Comparison of ENCODE assay signal across 10 mouse cellular contexts in the genomic region with DNA sequence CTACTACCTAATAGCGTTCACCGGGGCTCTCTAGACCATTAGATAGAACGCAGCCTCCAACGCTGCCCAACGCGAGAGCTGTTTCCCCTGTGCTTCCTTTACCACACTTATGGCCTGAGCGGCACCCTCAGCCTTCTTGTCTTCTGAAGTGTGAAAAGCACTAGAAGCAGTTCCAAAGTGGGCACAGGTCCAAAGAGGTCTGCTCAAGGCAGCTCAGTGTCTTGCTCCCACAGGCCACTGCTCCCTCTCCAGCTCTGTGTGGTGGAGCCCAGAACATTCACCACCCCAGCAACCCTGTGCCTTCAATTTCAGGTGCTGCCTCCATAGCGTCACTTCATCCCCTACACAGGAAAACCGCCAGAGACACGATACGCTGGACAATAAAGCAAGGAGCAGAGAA.
DNase-seq lines count a peak whose midpoint lies in the region; ATAC-seq and TF ChIP-seq lines count a peak whose summit lies in the region.
"Had no signal": no experiment of that assay in that cellular context is flagged by ENCODE, and none has a peak within 500 bp of the region (broad histone marks: within the 10 kb centered on the region; RNA-seq: fewer than 3 reads in every experiment).

No protein-coding gene starts in this region.

- H3K9ac ChIP-seq in lung, postnatal 0 days (replicated peaks; ENCODE audit: low read depth) = no peak overlapping the region
- H3K9ac ChIP-seq: heart, embryonic 15.5 days had no signal

- WGBS in lung, postnatal 0 days = 74% methylated on average over 11 of the region's 11 CpGs

- no peak for TF ChIP-seq EP300 in lung, postnatal 0 days (IDR thresholded peaks at IDR 0.05)

- DNase-seq in adrenal gland, postnatal 10 days = peak; percentile 7
- no peak for DNase-seq in adrenal gland, postnatal 25 days
- DNase-seq in heart, postnatal 10 days = peak; percentile 7 to 19
- no peak for DNase-seq in heart, adult 9 months (ENCODE audit: low spot score in 2 of 2)
- peak; percentile 26 for DNase-seq in lung, postnatal 0 days (ENCODE audit: low spot score)
- DNase-seq in lung, postnatal 25 days (ENCODE audit: low spot score) = no peak
- peak; percentile 11 for DNase-seq in kidney, adult 9 months
- DNase-seq in thymus, postnatal 36 days = no peak
- DNase-seq: embryo, embryonic 11 days had no signal

- intact Hi-C loops in heart, postnatal 10 days (cut with DNase I) = no loop called here

- H3K4me3 ChIP-seq in lung, postnatal 0 days (ENCODE audit: low read depth, low read length) = no peak overlapping the region
- H3K4me3 ChIP-seq: heart, embryonic 15.5 days had no signal

- 0 out of 2 replicates have a peak, but pooled peaks cover 6% of the 10 kb centered on the region for H3K36me3 ChIP-seq in lung, postnatal 0 days (ENCODE audit: insufficient read depth, low read length)
- H3K36me3 ChIP-seq: heart, embryonic 15.5 days had no signal

- no peak overlapping the region for H3K4me2 ChIP-seq in lung, postnatal 0 days (replicated peaks; ENCODE audit: low read depth, low read length)
- H3K4me2 ChIP-seq: heart, embryonic 15.5 days had no signal

- no peak overlapping the region for H3K27ac ChIP-seq in lung, postnatal 0 days (ENCODE audit: low read length)
- H3K27ac ChIP-seq: heart, embryonic 15.5 days had no signal

- H3K4me1 ChIP-seq in lung, postnatal 0 days (ENCODE audit: insufficient read depth, low read depth, low read length) = no peaks in the 10 kb centered on the region

- 0 out of 2 replicates have a peak, but pooled peaks have one; percentile 14 for ATAC-seq in lung, postnatal 0 days

- no peak for TF ChIP-seq CTCF in lung, postnatal 0 days (IDR thresholded peaks at IDR 0.05)

- no peaks in the 10 kb centered on the region for H3K27me3 ChIP-seq in lung, postnatal 0 days (replicated peaks; ENCODE audit: insufficient read depth, low read length)
- H3K27me3 ChIP-seq: heart, embryonic 15.5 days had no signal

- no peaks in the 10 kb centered on the region for H3K9me3 ChIP-seq in lung, postnatal 0 days (ENCODE audit: low read length)
- H3K9me3 ChIP-seq: heart, embryonic 15.5 days had no signal

Comparison
In these comparisons a context has a peak if more than half of its experiments do, and no peak if none do; other contexts are left out.
1. DNase-seq: peak in adrenal gland, postnatal 10 days (single experiment), heart, postnatal 10 days (2 of 2), lung, postnatal 0 days (single experiment) and kidney, adult 9 months (single experiment); none in adrenal gland, postnatal 25 days (single experiment), heart, adult 9 months (0 of 2), lung, postnatal 25 days (single experiment) and thymus, postnatal 36 days (0 of 2).